Mouse (Mus musculus): ENCODE data around the gene Ank.

DNA sequence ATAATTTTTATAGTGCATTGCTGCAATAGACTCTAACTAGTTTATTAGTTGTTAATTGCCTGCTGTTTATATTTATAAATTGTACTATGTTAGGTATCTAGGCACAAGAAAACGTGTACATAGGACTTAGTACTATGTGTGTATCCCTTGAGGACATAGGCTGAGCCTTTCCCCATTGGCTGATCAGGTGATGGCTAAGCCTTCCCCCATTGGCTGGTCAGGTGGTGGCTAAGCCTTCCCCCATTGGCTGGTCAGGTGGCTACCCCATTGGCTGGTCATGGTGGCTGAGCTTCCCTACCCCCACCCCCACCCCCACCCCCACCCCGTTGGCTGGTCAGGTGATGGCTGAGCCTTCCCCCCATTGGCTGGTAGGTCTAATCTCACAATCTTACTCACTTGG lies 113.4 kb downstream of the Ank start:
- TF ChIP-seq CTCF (IDR thresholded peaks at IDR 0.05; ENCODE audit: insufficient read depth, low read depth, low read length): no peak
- no peak for TF ChIP-seq POLR2A (IDR thresholded peaks at IDR 0.05; ENCODE audit: insufficient read depth, low read depth, low read length)

All from olfactory bulb, adult 2 months (tissue).